In the genomic region with DNA sequence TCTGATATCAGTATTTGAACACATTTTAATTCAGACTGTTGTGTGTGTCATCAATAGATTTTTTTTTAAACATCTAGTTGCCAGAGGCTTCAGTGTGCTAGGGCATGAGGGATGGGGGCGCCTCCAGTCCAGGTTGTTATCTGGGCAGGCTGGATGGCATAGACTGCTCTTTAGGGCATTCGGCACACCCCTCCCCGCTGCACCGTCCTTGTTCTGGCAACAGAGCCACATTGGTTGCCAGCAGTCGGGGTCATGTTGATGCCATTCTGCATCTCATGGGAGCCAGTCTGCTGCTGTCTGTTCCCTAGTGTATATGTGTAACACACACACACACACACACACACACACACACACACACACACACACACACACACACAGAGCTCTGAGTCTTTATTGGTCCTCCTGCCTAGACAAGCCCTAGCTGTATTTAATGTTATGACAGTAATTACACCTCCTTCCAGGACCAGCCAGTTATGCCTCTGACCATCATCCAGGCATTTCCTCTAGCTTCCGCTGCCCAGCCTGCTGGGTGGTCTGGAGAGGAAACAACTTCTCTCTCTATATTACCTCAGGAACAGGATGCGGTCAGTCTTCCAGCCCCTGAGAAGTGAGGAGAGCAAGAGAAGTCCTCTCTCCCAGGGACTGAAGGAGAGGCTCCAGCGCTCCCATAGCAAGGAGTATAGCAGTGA, we compare ENCODE assay signal across 11 mouse cellular contexts.
DNase-seq lines count a peak whose midpoint lies in the region; ATAC-seq and TF ChIP-seq lines count a peak whose summit lies in the region.
"Had no signal": no experiment of that assay in that cellular context is flagged by ENCODE, and none has a peak within 500 bp of the region (broad histone marks: within the 10 kb centered on the region; RNA-seq: fewer than 3 reads in every experiment).

No protein-coding gene starts in this region.

- no peaks in the 10 kb centered on the region for H3K27me3 ChIP-seq in kidney, embryonic 16.5 days (ENCODE audit: insufficient read depth, low read length)
- no peaks in the 10 kb centered on the region for H3K27me3 ChIP-seq in hindbrain, postnatal 0 days (ENCODE audit: insufficient read depth, low read length)
- H3K27me3 ChIP-seq: heart, embryonic 13.5 days had no signal

- no peak overlapping the region for H3K27ac ChIP-seq in kidney, embryonic 16.5 days (ENCODE audit: low read length)
- H3K27ac ChIP-seq in hindbrain, postnatal 0 days = peak overlapping the region; percentile 20; the same call in 1 of the 2 replicates
- H3K27ac ChIP-seq: heart, embryonic 13.5 days had no signal

- no peaks in the 10 kb centered on the region for H3K9me3 ChIP-seq in kidney, embryonic 16.5 days (ENCODE audit: low read length)
- H3K9me3 ChIP-seq in hindbrain, postnatal 0 days (ENCODE audit: low read length) = no peaks in the 10 kb centered on the region
- H3K9me3 ChIP-seq: heart, embryonic 13.5 days had no signal

- WGBS in kidney, embryonic 16.5 days = 57% methylated on average over 8 of the region's 8 CpGs
- WGBS in hindbrain, postnatal 0 days = 58% methylated on average over 8 of the region's 8 CpGs

- no peaks in the 10 kb centered on the region for H3K36me3 ChIP-seq in kidney, embryonic 16.5 days (ENCODE audit: insufficient read depth, low read length)
- H3K36me3 ChIP-seq in hindbrain, postnatal 0 days (ENCODE audit: insufficient read depth, low read length) = no peaks in the 10 kb centered on the region
- H3K36me3 ChIP-seq: heart, embryonic 13.5 days had no signal

- no peak overlapping the region for H3K4me3 ChIP-seq in kidney, embryonic 16.5 days (ENCODE audit: low read length)
- H3K4me3 ChIP-seq in hindbrain, postnatal 0 days (ENCODE audit: low read length) = no peak overlapping the region
- H3K4me3 ChIP-seq: heart, embryonic 13.5 days had no signal

- TF ChIP-seq CTCF in hindbrain, postnatal 0 days (IDR thresholded peaks at IDR 0.05; ENCODE audit: low read depth) = no peak

- DNase-seq in adrenal gland, postnatal 10 days = peak; percentile 45
- DNase-seq in adrenal gland, adult (ENCODE audit: inconsistent age in 2 of 2, low spot score in 1 of 2) = no peak
- DNase-seq in kidney, adult 11 months = no peak
- DNase-seq in 416B (ENCODE audit: low read depth) = peak; percentile 63
- DNase-seq in hindbrain, postnatal 0 days (ENCODE audit: low spot score) = no peak
- DNase-seq in right cerebral cortex, postnatal 10 days (ENCODE audit: low spot score in 2 of 2) = no peak
- DNase-seq in layer of hippocampus, postnatal 14 days (ENCODE audit: low spot score in 2 of 2) = no peak
- DNase-seq: adrenal gland, adult 2 months had no signal

- H3K4me1 ChIP-seq in kidney, embryonic 16.5 days (ENCODE audit: insufficient read depth, low read length) = no peaks in the 10 kb centered on the region
- H3K4me1 ChIP-seq in hindbrain, postnatal 0 days (ENCODE audit: insufficient read depth, low read length) = no peaks in the 10 kb centered on the region

- H3K4me2 ChIP-seq in kidney, embryonic 16.5 days (replicated peaks; ENCODE audit: low read depth, low read length) = no peak overlapping the region
- H3K4me2 ChIP-seq in hindbrain, postnatal 0 days (ENCODE audit: low read depth, low read length) = no peak overlapping the region
- H3K4me2 ChIP-seq: heart, embryonic 13.5 days had no signal

- no peak overlapping the region for H3K9ac ChIP-seq in kidney, embryonic 16.5 days (replicated peaks; ENCODE audit: low read length)
- no peak overlapping the region for H3K9ac ChIP-seq in hindbrain, postnatal 0 days (replicated peaks; ENCODE audit: low read length)
- H3K9ac ChIP-seq: heart, embryonic 13.5 days had no signal

- ATAC-seq in kidney, embryonic 16.5 days (ENCODE audit: low FRiP score, low TSS enrichment) = peak; percentile 63; the same call in 1 of the 2 replicates
- peak; percentile 66 for ATAC-seq in hindbrain, postnatal 0 days
- ATAC-seq: forebrain, embryonic 14.5 days had no signal

Comparison
In these comparisons a context has a peak if more than half of its experiments do, and no peak if none do; other contexts are left out.
1. DNase-seq: peak in adrenal gland, postnatal 10 days (single experiment) and 416B (single experiment); none in adrenal gland, adult (0 of 2), kidney, adult 11 months (single experiment), hindbrain, postnatal 0 days (single experiment), right cerebral cortex, postnatal 10 days (0 of 2) and layer of hippocampus, postnatal 14 days (0 of 2).